Mouse (Mus musculus) liver, embryonic 18 days (tissue): Measurements from ENCODE around the gene Slc25a48. TPM values are rescaled to one million over a fixed set of nuclear protein-coding genes. Genes with fewer than 3 reads are reported as not detected.

Source experiments
- polyA plus RNA-seq: library from polyadenylated mRNA; depleted of rRNA; stranded (reverse); fragments of >200 nt; gene quantifications from 2 replicates; pipeline ENCODE4 v1.2.3, GENCODE M21; 2012; rRNA removed

Gene Slc25a48
- polyA plus RNA-seq: 1.4 and 2.4 TPM in 2 replicates

DNA sequence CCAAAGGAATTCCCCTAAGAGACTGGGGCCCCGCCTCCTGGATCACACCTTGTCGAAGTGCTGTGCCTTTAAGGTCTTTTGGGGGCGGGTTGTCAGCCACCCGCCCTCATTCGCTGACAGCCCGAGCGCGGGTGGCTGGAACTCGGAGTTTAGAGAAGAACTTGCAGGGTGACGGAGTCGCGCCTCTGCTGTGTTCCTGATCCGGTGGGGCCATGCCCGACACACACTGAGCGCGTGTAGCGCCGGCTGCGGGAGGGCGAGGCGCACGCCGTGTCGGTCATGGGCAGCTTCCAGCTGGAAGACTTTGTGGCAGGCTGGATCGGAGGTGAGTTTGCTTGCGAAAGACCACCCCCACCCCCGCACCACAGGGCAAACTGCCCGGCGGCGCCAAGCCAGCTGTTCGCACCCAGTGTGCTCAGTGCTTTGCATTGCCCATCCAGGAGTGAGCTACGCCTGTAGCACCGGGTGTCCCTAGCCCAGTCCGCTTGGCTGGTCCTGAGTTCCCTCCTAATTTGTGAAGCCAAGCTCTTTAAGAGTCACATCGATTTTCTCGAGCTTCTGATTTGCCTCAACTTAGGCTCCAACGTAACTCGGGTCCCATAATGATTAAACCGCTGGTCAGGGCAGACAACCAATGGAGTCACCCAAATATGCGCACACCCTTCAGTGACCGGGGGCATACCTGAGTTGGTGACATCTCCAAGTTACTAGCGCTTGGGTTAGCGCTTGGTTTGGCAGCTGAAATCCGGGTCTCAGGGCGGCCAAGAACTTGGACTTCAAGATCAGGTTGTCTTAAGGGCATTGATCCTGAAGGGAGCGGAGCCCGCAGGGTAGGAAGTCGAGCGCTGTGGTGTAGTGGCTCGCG lies at the start of gene Slc25a48:
Gene Slc25a48 (plus strand): TSS at position 145 of the 865 bp plus-strand sequence.

GRCm38 (mm10) chr13:56426365-56426764 lies 11.8 kb upstream of the Slc25a48 start, which contains the start of gene Gm3045:
Gm3045 (plus strand) TSS chr13:56426594.

GRCm38 (mm10) chr13:56482146-56482545 lies 44.0 kb downstream of the Slc25a48 start, which contains the start of gene Il9:
Il9 (minus strand) TSS chr13:56482246.

DNA sequence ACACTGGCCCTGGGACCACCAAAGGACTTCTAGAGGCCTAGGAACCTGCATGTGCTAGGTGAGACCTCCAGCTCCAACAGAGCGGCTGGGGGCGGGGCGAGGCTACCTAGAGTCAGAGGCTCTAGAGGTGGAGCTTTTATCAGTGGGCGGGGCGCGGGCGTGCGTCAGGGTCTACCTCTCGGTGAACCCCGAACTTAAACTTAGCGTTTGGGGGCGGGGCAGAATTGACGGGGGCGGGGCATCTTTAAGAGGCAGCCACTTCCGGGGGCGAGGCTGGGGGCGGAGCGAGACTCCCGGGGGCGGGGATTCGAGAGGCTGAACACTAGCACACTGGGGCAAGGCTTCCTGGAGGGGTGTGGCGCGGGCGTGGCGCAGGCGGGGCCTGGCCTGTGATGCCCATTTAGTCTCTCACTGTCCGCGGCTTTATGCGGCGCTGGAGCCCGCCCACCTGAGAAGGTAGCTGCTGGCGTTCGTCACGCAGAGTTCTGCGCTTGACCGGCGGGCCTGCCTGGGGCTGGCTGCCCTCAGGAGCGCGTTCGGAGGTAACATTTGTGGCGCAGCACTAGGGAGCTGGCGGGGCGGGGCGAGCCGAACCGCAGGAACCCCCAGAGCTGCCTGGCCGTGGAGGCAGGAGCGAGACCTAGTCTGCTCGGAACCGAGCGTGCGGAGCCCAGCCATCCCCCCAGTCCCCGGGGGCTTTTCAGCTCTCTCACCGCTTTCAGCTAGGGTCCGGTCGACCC lies 84.1 kb downstream of the Slc25a48 start, which contains the start of gene Fbxl21:
Gene Fbxl21 (plus strand): TSS at position 392 of the 740 bp plus-strand sequence.

Other genes starting within 250 kb of the Slc25a48 start
- not detected in 2 replicates for gene Neurog1, start 186.2 kb upstream of the Slc25a48 start, polyA plus RNA-seq
- gene Cxcl14, start 141.8 kb upstream of the Slc25a48 start, polyA plus RNA-seq: 0.02 and 0.05 TPM in 2 replicates
- not detected in 2 replicates for gene Gm3045, start 11.8 kb upstream of the Slc25a48 start, polyA plus RNA-seq
- not detected in 2 replicates for gene Il9, start 43.9 kb downstream of the Slc25a48 start, polyA plus RNA-seq
- 0.71 and 0.77 TPM in 2 replicates for gene Fbxl21, start 84.1 kb downstream of the Slc25a48 start, polyA plus RNA-seq
- gene Lect2, start 110.1 kb downstream of the Slc25a48 start, polyA plus RNA-seq: 27.4 and 40.3 TPM in 2 replicates
- 11.3 and 13.9 TPM in 2 replicates for gene Tgfbi, start 171.2 kb downstream of the Slc25a48 start, polyA plus RNA-seq